Mouse (Mus musculus) activated CD4-positive, CD25-positive, alpha-beta regulatory T cell, adult 4 months (primary cell): Measurements from ENCODE around the gene Tbc1d15. TPM values are rescaled to one million over a fixed set of nuclear protein-coding genes. Genes with fewer than 3 reads are reported as not detected.
A peak's percentile ranks its signal among the peaks of the same experiment; 100 is the strongest.
"Not testable (repeated sequence)": the region's sequence is repeated elsewhere in the genome, so short reads cannot be mapped to it uniquely, and the experiment has no call there.

Experiments used
- ATAC-seq: one replicate; pipeline ENCODE4 v1.8.0; 2017
- polyA plus RNA-seq, 2 experiments: library from polyadenylated mRNA; unstranded; fragments of 100-300 nt; shearing (Covaris generic); gene quantifications; one replicate each; pipeline ENCODE4 v1.2.1; 2017

Tbc1d15 gene
- polyA plus RNA-seq, 2 experiments from 2014 or later, result 87.7 to 108 TPM

- ATAC-seq, result no peak
Measured at GRCm38 (mm10) chr10:115241082-115241595, 10.1 kb downstream of the Tbc1d15 start.

- ATAC-seq, result no peak
Measured at GRCm38 (mm10) chr10:115237931-115238330, 13.3 kb downstream of the Tbc1d15 start.

- no peak for ATAC-seq
Measured at GRCm38 (mm10) chr10:115236733-115237132, 14.5 kb downstream of the Tbc1d15 start.

- ATAC-seq, result no peak
Measured at GRCm38 (mm10) chr10:115235501-115235900, 15.8 kb downstream of the Tbc1d15 start.

GRCm38 (mm10) chr10:115233798-115234197 is 17.5 kb downstream of the Tbc1d15 start:
- ATAC-seq, result no peak

GRCm38 (mm10) chr10:115232513-115232912 is 18.8 kb downstream of the Tbc1d15 start:
- ATAC-seq, result no peak

- no peak for ATAC-seq
Measured at GRCm38 (mm10) chr10:115229023-115229422, 22.2 kb downstream of the Tbc1d15 start.

- no peak for ATAC-seq
Measured at GRCm38 (mm10) chr10:115226586-115226985, 24.7 kb downstream of the Tbc1d15 start.

- no peak for ATAC-seq
Measured at GRCm38 (mm10) chr10:115223845-115224244, 27.4 kb downstream of the Tbc1d15 start.

GRCm38 (mm10) chr10:115212916-115213580 is 38.2 kb downstream of the Tbc1d15 start:
- no peak for ATAC-seq

GRCm38 (mm10) chr10:115205825-115206224 is 45.4 kb downstream of the Tbc1d15 start:
- no peak for ATAC-seq

GRCm38 (mm10) chr10:115205284-115205683 is 46.0 kb downstream of the Tbc1d15 start:
- ATAC-seq, result no peak

- ATAC-seq, result no peak
Measured at GRCm38 (mm10) chr10:115191214-115191613, 60.1 kb downstream of the Tbc1d15 start.

- ATAC-seq, result no peak
Measured at GRCm38 (mm10) chr10:115187390-115187789, 63.9 kb downstream of the Tbc1d15 start.

GRCm38 (mm10) chr10:115184697-115185096 is 66.6 kb downstream of the Tbc1d15 start, which contains the start of gene Tph2:
Tph2 (minus strand) TSS chr10:115185022.
- ATAC-seq, result peak; percentile 68

GRCm38 (mm10) chr10:115181034-115181433 is 70.2 kb downstream of the Tbc1d15 start:
- no peak for ATAC-seq

GRCm38 (mm10) chr10:115178019-115178418 is 73.2 kb downstream of the Tbc1d15 start:
- ATAC-seq, result not testable (repeated sequence)

- ATAC-seq, result no peak
Measured at GRCm38 (mm10) chr10:115175591-115175991, 75.7 kb downstream of the Tbc1d15 start.

GRCm38 (mm10) chr10:115173336-115173735 is 77.9 kb downstream of the Tbc1d15 start:
- no peak for ATAC-seq

- no peak for ATAC-seq
Measured at GRCm38 (mm10) chr10:115171351-115171818, 79.9 kb downstream of the Tbc1d15 start.

- ATAC-seq, result no peak
Measured at GRCm38 (mm10) chr10:115170496-115171350, 80.5 kb downstream of the Tbc1d15 start.

- ATAC-seq, result no peak
Measured at GRCm38 (mm10) chr10:115169410-115169809, 81.9 kb downstream of the Tbc1d15 start.

- ATAC-seq, result no peak
Measured at GRCm38 (mm10) chr10:115160289-115160688, 91.0 kb downstream of the Tbc1d15 start.
